Mouse (Mus musculus): ENCODE results near the gene Ptges.

Ptges gene

DNA sequence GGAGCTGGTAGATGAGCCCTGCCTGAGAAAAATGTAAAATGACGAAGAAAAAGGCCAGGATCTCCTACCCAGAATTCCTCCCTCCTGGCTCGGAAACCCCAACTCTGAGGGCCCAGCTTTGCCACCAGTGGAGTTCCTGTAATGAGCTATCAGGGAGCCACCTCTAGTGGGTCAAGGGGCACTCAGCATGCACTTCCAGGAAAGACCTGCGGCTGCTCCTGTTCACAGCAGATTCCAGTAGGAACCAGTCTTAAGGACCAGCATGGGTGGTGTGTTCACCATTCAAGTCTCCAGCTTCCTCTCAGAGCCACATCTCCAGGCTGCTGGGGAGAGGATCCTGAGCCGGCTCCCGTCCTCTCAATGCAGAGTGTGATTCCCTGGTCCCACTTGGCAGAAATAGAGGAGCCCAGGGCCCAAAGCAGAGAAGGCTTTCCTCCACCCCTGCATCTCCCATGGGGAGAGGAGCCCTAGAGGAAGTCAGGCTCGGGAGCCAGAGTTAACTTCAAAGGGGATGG lies 28.0 kb downstream of the Ptges start:
- no peak for DNase-seq (ENCODE audit: low spot score in 2 of 2)

GRCm38 (mm10) chr2:30899397-30900069 lies 30.1 kb downstream of the Ptges start:
- DNase-seq (ENCODE audit: low spot score in 2 of 2) = no peak

DNA sequence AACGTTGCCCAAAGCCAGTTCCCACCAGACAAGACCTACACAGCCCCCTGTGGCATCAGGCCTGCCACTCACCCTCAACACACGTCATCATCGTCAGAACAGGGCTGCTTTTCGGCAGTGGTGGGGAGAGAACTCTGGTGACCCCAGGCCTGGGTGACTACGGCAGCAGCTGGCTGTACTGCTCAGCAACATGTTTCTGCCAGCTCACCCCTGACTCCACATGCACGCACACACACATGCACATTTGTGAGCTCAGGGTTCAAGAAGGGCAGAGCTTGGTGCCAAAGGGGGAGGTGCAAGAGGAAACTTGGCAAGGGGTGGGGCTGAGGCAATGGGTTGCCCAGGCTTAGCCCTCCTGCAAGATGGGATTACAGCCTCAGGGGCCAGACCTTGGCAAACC lies 32.4 kb downstream of the Ptges start:
- DNase-seq (ENCODE audit: low spot score in 2 of 2) = no peak

DNA sequence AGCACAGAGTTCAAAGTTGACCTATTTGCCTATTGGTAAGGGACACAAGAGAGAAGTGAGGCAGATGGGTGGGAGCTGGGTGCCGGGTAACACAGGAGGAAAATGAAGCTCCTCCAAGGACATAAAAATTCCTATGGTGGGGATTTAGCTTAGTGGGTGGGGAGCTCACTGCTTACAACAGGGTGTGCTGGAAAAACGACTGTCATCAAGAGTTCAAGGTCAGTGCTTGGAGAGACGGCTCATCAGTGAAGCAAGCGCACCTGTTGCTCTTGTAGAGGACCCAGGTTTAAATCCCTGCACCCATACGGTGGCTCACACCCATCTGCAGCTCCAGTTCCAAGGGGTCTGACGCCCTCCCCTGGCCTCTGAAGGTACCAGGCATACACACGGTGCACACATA lies 35.7 kb downstream of the Ptges start:
- no peak for DNase-seq (ENCODE audit: low spot score in 2 of 2)

- no peak for DNase-seq (ENCODE audit: low spot score in 2 of 2)
Measured at GRCm38 (mm10) chr2:30893399-30893798, 36.3 kb downstream of the Ptges start.

DNA sequence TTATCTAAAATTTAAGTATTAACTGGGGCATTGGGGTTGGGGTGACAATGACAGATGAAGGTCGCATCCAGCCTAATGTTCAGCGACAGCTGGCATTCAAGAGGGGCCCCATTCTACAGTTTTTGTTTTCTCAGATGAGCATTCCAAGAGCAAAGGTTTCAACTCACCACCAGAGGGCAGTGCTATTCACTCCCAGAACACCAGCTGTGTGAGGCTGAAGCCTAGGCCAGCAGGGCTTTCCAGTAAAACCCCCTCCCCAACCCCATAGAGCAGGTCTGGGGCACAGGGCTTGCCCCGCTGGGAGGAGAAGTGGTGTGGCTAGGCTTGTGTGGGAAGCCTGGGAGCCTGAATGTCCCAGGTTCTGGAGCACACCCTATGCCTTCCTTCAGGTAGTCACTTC lies 38.7 kb downstream of the Ptges start:
- DNase-seq (ENCODE audit: low spot score in 2 of 2) = peak in 1 of 2 experiments; percentile 16

GRCm38 (mm10) chr2:30885453-30886163 lies 44.1 kb downstream of the Ptges start:
- no peak for DNase-seq (ENCODE audit: low spot score in 2 of 2)

DNA sequence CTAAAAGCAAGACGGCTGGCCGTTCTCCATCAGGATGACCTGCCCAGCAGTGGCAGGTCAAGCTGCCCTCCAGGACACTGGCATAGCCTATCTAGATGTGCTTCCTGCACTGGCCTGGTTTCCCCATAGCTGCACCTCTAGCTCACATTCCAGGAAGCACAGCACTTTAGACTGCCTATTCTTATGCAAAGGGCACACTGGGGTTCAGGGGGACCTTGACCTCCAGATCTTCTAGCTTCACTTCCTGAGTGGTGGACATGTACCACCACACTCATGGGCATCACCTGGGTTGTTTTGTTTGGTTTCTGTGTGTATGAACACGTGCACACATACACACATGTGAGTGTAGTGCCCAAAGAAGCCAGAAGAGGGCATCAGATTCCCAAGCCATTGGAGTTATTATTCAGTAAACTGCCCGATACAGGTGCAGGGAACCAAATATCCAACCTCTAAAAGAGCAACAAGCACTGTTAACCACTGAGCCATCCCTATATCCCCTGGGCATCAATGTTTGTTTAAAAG lies 44.8 kb downstream of the Ptges start:
- no peak for DNase-seq (ENCODE audit: low spot score in 2 of 2)

- no peak for DNase-seq (ENCODE audit: low spot score in 2 of 2)
Measured at GRCm38 (mm10) chr2:30881215-30881614, 48.4 kb downstream of the Ptges start.

- DNase-seq (ENCODE audit: low spot score in 2 of 2) = no peak
Measured at GRCm38 (mm10) chr2:30879481-30879880, 50.2 kb downstream of the Ptges start.

DNA sequence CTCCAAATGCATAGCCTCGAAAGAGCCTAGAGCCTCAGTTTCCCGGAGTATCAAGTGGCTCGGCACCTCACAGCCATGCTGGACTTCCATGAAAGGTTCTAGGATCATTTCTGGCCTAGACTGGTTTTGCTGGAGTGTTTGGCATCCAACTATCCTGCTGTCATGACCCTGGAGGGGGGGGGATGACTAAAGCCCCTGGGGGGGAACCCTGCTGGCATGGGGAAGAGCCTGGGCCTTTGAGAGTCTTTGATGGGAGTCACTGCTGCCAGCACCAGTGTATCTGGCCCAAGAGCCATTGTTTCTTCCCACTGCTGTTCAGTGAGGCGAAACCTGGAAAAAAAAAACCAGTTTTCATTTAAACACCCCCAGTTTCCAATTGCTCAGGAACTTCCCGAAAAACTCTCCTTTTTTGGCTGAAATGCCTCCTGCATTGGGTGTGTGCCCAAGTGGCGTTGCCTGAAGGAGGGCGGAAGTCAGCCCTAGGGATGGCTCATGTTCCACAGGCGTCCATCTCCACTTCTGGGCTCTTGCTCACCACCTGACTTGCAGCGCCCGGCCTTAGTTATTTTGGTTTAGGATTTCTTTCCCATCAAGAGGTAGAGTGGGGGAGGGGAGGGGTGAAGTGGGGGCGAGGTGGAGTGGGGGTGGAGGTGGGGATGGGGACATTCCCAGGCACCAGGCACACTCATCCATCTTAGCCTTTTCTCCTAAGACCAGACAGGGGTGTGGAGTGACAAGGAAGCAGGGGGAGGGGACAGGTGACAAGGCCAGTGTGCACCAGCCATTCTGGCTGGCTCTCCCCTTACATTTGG lies 53.8 kb downstream of the Ptges start:
- no peak for DNase-seq (ENCODE audit: low spot score in 2 of 2)

- DNase-seq (ENCODE audit: low spot score in 2 of 2) = no peak
Measured at GRCm38 (mm10) chr2:30875096-30875495, 54.6 kb downstream of the Ptges start.

DNA sequence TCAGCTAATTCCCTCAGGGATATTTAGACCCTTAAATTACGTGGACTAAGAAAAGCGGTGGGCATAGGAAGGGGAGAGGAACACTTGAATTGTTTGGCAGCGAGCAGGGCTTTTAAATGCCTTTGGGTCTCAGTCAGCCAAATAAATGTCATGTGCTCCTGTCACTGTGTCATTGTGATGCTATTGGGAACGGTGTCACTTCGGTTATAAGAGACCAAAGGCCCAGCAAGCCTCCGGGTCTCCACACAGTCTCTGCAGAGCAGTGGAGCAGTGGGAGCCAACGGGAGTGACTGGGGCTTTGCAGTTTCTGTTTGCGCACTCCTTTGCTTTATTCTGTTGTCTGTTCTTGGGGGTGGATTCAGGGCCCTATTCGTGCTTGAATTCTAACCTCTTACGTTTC lies 55.2 kb downstream of the Ptges start:
- DNase-seq (ENCODE audit: low spot score in 2 of 2) = no peak

DNA sequence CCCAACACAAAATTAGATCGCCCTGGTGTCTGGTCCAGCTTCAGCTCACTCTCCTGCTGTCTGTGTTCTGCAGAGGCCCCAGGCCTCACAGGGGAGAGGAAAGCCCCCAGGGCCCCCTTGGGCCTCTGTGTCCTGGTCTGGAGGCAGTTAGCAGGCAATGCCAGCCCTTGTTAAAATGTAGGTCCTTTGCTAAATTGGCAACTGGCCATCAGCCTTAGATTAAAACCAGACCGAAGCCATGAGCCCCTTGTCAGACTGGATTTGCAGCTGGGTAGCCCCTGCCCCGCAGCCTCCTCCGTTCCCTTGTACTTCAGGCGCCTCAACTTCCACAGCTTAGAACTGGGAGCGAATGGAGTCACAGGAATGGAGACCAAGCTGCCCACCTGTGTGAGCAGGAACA lies 57.0 kb downstream of the Ptges start:
- DNase-seq (ENCODE audit: low spot score in 2 of 2) = no peak

GRCm38 (mm10) chr2:30870863-30871262 lies 58.8 kb downstream of the Ptges start:
- no peak for DNase-seq (ENCODE audit: low spot score in 2 of 2)

DNA sequence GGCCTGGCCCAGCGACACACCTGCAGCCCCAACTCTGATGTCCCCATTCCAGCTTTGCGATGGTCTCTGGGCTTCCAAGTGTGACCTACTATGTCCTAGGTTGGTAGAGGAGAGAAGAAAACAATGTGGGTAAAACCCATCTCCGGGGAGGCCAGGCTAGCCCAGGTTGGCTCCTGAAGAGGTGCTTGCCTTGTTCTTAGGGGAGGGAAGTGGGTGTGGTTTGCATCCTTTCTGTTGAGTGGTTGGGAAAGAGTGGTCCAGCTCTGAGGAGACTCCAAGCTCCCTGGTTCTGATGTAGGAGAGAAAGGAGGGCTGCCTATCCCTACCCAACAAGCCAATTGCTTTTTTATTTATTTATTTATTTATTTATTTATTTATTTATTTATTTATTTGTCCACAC lies 64.2 kb downstream of the Ptges start:
- DNase-seq (ENCODE audit: low spot score in 2 of 2) = no peak

- DNase-seq (ENCODE audit: low spot score in 2 of 2) = no peak
Measured at GRCm38 (mm10) chr2:30864968-30865381, 64.7 kb downstream of the Ptges start.

- DNase-seq (ENCODE audit: low spot score in 2 of 2) = no peak
Measured at GRCm38 (mm10) chr2:30863574-30863973, 66.1 kb downstream of the Ptges start.

GRCm38 (mm10) chr2:30862081-30862480 lies 67.6 kb downstream of the Ptges start:
- DNase-seq (ENCODE audit: low spot score in 2 of 2) = no peak

GRCm38 (mm10) chr2:30859782-30860181 lies 69.9 kb downstream of the Ptges start:
- DNase-seq (ENCODE audit: low spot score in 2 of 2) = no peak

DNA sequence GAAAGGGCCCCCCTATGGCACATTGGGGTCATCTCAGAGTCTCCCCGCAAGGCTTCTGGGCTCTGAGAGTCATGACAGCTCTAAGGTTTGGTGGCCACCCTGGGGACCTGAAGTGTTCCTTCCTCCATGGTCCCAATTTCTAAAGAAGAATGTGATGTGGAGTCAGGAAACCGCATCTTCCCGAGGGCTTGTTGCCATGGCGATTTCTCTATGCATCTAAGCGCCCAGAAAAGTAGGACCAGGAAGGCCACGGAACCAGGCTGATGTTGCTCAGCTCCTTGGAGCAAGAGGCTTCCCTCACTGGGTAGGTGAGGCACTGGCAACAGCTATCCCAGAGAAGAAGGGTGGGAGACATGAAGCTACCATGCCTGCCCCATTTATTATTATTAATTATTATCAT lies 72.6 kb downstream of the Ptges start:
- DNase-seq (ENCODE audit: low spot score in 2 of 2) = no peak

- no peak for DNase-seq (ENCODE audit: low spot score in 2 of 2)
Measured at GRCm38 (mm10) chr2:30852771-30853313, 76.8 kb downstream of the Ptges start.
